Mouse (Mus musculus) C2C12 (cell line): ENCODE results near the gene Nkpd1. TPM values are rescaled to one million over a fixed set of nuclear protein-coding genes. Genes with fewer than 3 reads are reported as not detected.
A peak's percentile ranks its signal among the peaks of the same experiment; 100 is the strongest.

ENCODE experiments used
- H3K27me3 ChIP-seq: one replicate; pipeline ENCODE4 v1.6.1; 2011; ENCODE audit not compliant: control insufficient read depth, insufficient read depth, insufficient read length
- H3K36me3 ChIP-seq: one replicate; pipeline ENCODE4 v1.6.1; 2011; ENCODE audit not compliant: control insufficient read depth, insufficient read depth
- H3K4me3 ChIP-seq: one replicate; pipeline ENCODE4 v1.5.1; 2011; ENCODE audit warnings: mild to moderate bottlenecking, control low read depth; ENCODE audit not compliant: poor library complexity, insufficient read depth, severe bottlenecking
- H3K79me2 ChIP-seq: one replicate; pipeline ENCODE4 v1.6.1; 2011; ENCODE audit not compliant: control insufficient read depth, insufficient read depth
- H3K79me3 ChIP-seq: one replicate; pipeline ENCODE4 v1.6.1; 2011; ENCODE audit warnings: low read depth, control low read depth
- H3ac ChIP-seq: one replicate; pipeline ENCODE3; 2011; ENCODE audit warnings: low read depth; ENCODE audit not compliant: control insufficient read depth, insufficient read length
- CEBPB ChIP-seq: IDR thresholded peaks from one replicate; pipeline ENCODE4 v1.6.1; 2011; ENCODE audit warnings: low read depth, mild to moderate bottlenecking, control low read depth, moderate library complexity
- CTCF ChIP-seq: IDR thresholded peaks from one replicate; pipeline ENCODE4 v1.5.1; 2011; ENCODE audit not compliant: control insufficient read depth, insufficient read depth, insufficient read length
- FOSL1 ChIP-seq: IDR thresholded peaks from one replicate; pipeline ENCODE4 v1.8.0; 2011; ENCODE audit warnings: mild to moderate bottlenecking, low read length; ENCODE audit not compliant: poor library complexity, insufficient read depth, severe bottlenecking
- MAX ChIP-seq: IDR thresholded peaks from one replicate; pipeline ENCODE4 v1.6.1; 2011; ENCODE audit warnings: mild to moderate bottlenecking, control low read depth
- MYOD1 ChIP-seq: IDR thresholded peaks from one replicate; pipeline ENCODE4 v1.6.1; 2011; ENCODE audit warnings: low read depth; ENCODE audit not compliant: control insufficient read depth, insufficient read length
- MYOG ChIP-seq: IDR thresholded peaks from one replicate; pipeline ENCODE4 v1.6.1; 2011; ENCODE audit not compliant: control insufficient read depth, insufficient read length; ENCODE audit errors: extremely low read depth
- USF1 ChIP-seq: IDR thresholded peaks from one replicate; pipeline ENCODE4 v1.6.1; 2011; ENCODE audit warnings: low read depth, mild to moderate bottlenecking, control low read depth, moderate library complexity
- long read RNA-seq, 2 experiments: library from polyadenylated mRNA; unstranded; transcript quantifications; one replicate each; pipeline ENCODE4 v2.0.0; 2019 to 2020
- polyA plus RNA-seq: library from polyadenylated mRNA; unstranded; fragments of >200 nt; fragmentation: generic; extraction: Trizol; gene quantifications from one replicate; pipeline ENCODE4 v1.2.1, GENCODE M21; 2012; ENCODE audit warnings: missing spikeins

Gene Nkpd1
- 0.11 TPM for polyA plus RNA-seq
- long read RNA-seq, experiment 1 = 0 reads
- long read RNA-seq, experiment 2 = 0 reads

GRCm38 (mm10) chr7:19517652-19518365, at the start of gene Nkpd1:
TSS of gene Nkpd1 (plus strand) at chr7:19517838.
- Histone ChIP-seq H3K79me3 (no peaks in the 10 kb centered on the region), H3K27me3 (peaks cover 39% of the 10 kb centered on the region), H3K79me2 (no peaks in the 10 kb centered on the region), H3K4me3 (no peak within 1 kb of the TSS), H3ac (no peak within 1 kb of the TSS), H3K36me3 (no peaks in the 10 kb centered on the region)
- peak; percentile 15 for TF ChIP-seq CTCF
- TF ChIP-seq MYOD1 = no peak

- Histone ChIP-seq H3K79me2 (no peaks in the 10 kb centered on the region), H3K27me3 (peaks cover 32% of the 10 kb centered on the region), H3ac (no peak overlapping the region), H3K79me3 (no peaks in the 10 kb centered on the region), H3K4me3 (no peak overlapping the region), H3K36me3 (no peaks in the 10 kb centered on the region)
- TF ChIP-seq MYOD1 = no peak
- no peak for TF ChIP-seq MYOG
- TF ChIP-seq USF1 = no peak
- no peak for TF ChIP-seq MAX
- no peak for TF ChIP-seq FOSL1
- no peak for TF ChIP-seq CTCF
These were observed 49.4 kb upstream of the Nkpd1 start for GRCm38 (mm10) chr7:19468279-19468678.

GRCm38 (mm10) chr7:19469404-19469803, 48.2 kb upstream of the Nkpd1 start:
- TF ChIP-seq MYOG (no peak), MYOD1 (no peak), MAX (no peak), USF1 (no peak), CEBPB (no peak), CTCF (no peak), FOSL1 (no peak)
- Histone ChIP-seq H3K79me3 (no peaks in the 10 kb centered on the region), H3K79me2 (no peaks in the 10 kb centered on the region), H3K36me3 (no peaks in the 10 kb centered on the region), H3K4me3 (no peak overlapping the region), H3ac (no peak overlapping the region), H3K27me3 (peaks cover 44% of the 10 kb centered on the region)

GRCm38 (mm10) chr7:19470308-19470707, 47.3 kb upstream of the Nkpd1 start:
- Histone ChIP-seq H3K36me3 (no peaks in the 10 kb centered on the region), H3ac (no peak overlapping the region), H3K79me2 (no peaks in the 10 kb centered on the region), H3K4me3 (no peak overlapping the region), H3K79me3 (no peaks in the 10 kb centered on the region), H3K27me3 (peaks cover 50% of the 10 kb centered on the region)
- TF ChIP-seq MYOD1 (no peak), USF1 (no peak), MYOG (no peak), CEBPB (no peak)

GRCm38 (mm10) chr7:19472403-19472802, 45.2 kb upstream of the Nkpd1 start:
- Histone ChIP-seq H3K79me3 (no peaks in the 10 kb centered on the region), H3ac (no peak overlapping the region), H3K79me2 (no peaks in the 10 kb centered on the region), H3K36me3 (no peaks in the 10 kb centered on the region), H3K27me3 (peaks cover 65% of the 10 kb centered on the region), H3K4me3 (no peak overlapping the region)
- TF ChIP-seq MYOD1 (no peak), CTCF (no peak), MYOG (no peak), MAX (no peak), FOSL1 (no peak), CEBPB (no peak), USF1 (no peak)

- no peaks in the 10 kb centered on the region for H3K36me3 ChIP-seq
- H3ac ChIP-seq = peak overlapping the region; percentile 23
- H3K4me3 ChIP-seq = no peak overlapping the region
- H3K27me3 ChIP-seq = peaks cover 75% of the 10 kb centered on the region
- H3K79me2 ChIP-seq = no peaks in the 10 kb centered on the region
- H3K79me3 ChIP-seq = no peaks in the 10 kb centered on the region
- TF ChIP-seq CEBPB (no peak), FOSL1 (no peak), MAX (no peak), USF1 (no peak), MYOD1 (no peak), CTCF (no peak), MYOG (no peak)
These were observed 43.7 kb upstream of the Nkpd1 start for GRCm38 (mm10) chr7:19473875-19474443.
